Mouse (Mus musculus) gastrocnemius, adult 2 months (tissue): ENCODE measurements around the gene Daglb. TPM values are rescaled to one million over a fixed set of nuclear protein-coding genes. Genes with fewer than 3 reads are reported as not detected.

Experiments used
- DNase-seq: peaks from one replicate; pipeline ENCODE4 v3.0.0; 2022
- H3K27ac ChIP-seq: fragments of 200-600 bp; 2 replicates; pipeline ENCODE4 v1.8.1; 2022; ENCODE audit warnings: mild to moderate bottlenecking
- H3K4me3 ChIP-seq: fragments of 200-600 bp; 2 replicates; pipeline ENCODE4 v1.8.1; 2022; ENCODE audit warnings: mild to moderate bottlenecking, moderate library complexity
- CTCF ChIP-seq: fragments of 200-600 bp; IDR thresholded peaks from 2 replicates; pipeline ENCODE4 v1.8.1; 2022; ENCODE audit warnings: antibody characterized with exemption, mild to moderate bottlenecking, moderate library complexity
- intact Hi-C: fragments of 180-260 bp; cut with DNase I; formaldehyde crosslinking; loops from one replicate; pipeline ENCODE4 v1.15.1; 2025
- total RNA-seq, 2 experiments: library from RNA; stranded (reverse); gene quantifications; 2 replicates each; pipeline ENCODE4 v1.2.3; 2021

The Daglb gene
- total RNA-seq, 2 experiments from 2014 or later: 8.0 to 10.0 TPM

- no peak for TF ChIP-seq CTCF
- no peak overlapping the region for H3K4me3 ChIP-seq
- no peak overlapping the region for H3K27ac ChIP-seq
- intact Hi-C loops: no loop called here
- DNase-seq: no peak
Measured at GRCm38 (mm10) chr5:143467931-143468330, 3.5 kb downstream of the Daglb start.

- DNase-seq: no peak
- no peak overlapping the region for H3K4me3 ChIP-seq
- peak overlapping the region; percentile 24; the same call in 1 of the 2 replicates for H3K27ac ChIP-seq
- no peak for TF ChIP-seq CTCF
- intact Hi-C loops: no loop called here
Measured at GRCm38 (mm10) chr5:143469628-143470027, 5.2 kb downstream of the Daglb start.

- intact Hi-C loops: no loop called here
- DNase-seq: peak; percentile 56
- Histone ChIP-seq H3K27ac (peak overlapping the region; percentile 65), H3K4me3 (no peak overlapping the region)
- TF ChIP-seq CTCF: no peak
Measured at GRCm38 (mm10) chr5:143470421-143471164, 6.2 kb downstream of the Daglb start.

GRCm38 (mm10) chr5:143471165-143471546 lies 6.8 kb downstream of the Daglb start:
- Histone ChIP-seq H3K27ac (peak overlapping the region; percentile 65), H3K4me3 (no peak overlapping the region)
- intact Hi-C loops: no loop called here
- no peak for TF ChIP-seq CTCF
- DNase-seq: no peak

- Histone ChIP-seq H3K27ac (no peak overlapping the region), H3K4me3 (no peak overlapping the region)
- no peak for TF ChIP-seq CTCF
- DNase-seq: no peak
- intact Hi-C loops: no loop called here
Measured at GRCm38 (mm10) chr5:143471953-143472618, 7.7 kb downstream of the Daglb start.

- no peak for TF ChIP-seq CTCF
- Histone ChIP-seq H3K4me3 (no peak overlapping the region), H3K27ac (0 out of 2 replicates have a peak overlapping the region, but pooled peaks have one; percentile 16)
- DNase-seq: no peak
- intact Hi-C loops: no loop called here
Measured at GRCm38 (mm10) chr5:143475153-143475844, 10.9 kb downstream of the Daglb start.

GRCm38 (mm10) chr5:143476013-143476412 lies 11.6 kb downstream of the Daglb start:
- intact Hi-C loops: no loop called here
- DNase-seq: no peak
- Histone ChIP-seq H3K27ac (no peak overlapping the region), H3K4me3 (no peak overlapping the region)
- TF ChIP-seq CTCF: no peak

GRCm38 (mm10) chr5:143477901-143478300 lies 13.5 kb downstream of the Daglb start:
- intact Hi-C loops: no loop called here
- Histone ChIP-seq H3K27ac (no peak overlapping the region), H3K4me3 (no peak overlapping the region)
- no peak for TF ChIP-seq CTCF
- DNase-seq: no peak

- Histone ChIP-seq H3K4me3 (no peak overlapping the region), H3K27ac (no peak overlapping the region)
- TF ChIP-seq CTCF: no peak
- intact Hi-C loops: no loop called here
- DNase-seq: no peak
Measured at GRCm38 (mm10) chr5:143484955-143485354, 20.6 kb downstream of the Daglb start.

GRCm38 (mm10) chr5:143487193-143487592 lies 22.8 kb downstream of the Daglb start:
- TF ChIP-seq CTCF: no peak
- no peak for DNase-seq
- no peak overlapping the region for H3K4me3 ChIP-seq
- no peak overlapping the region for H3K27ac ChIP-seq
- intact Hi-C loops: no loop called here

- no peak for TF ChIP-seq CTCF
- intact Hi-C loops: no loop called here
- H3K4me3 ChIP-seq: no peak overlapping the region
- no peak overlapping the region for H3K27ac ChIP-seq
- DNase-seq: no peak
Measured at GRCm38 (mm10) chr5:143487998-143488397, 23.6 kb downstream of the Daglb start.

GRCm38 (mm10) chr5:143489749-143490342 lies 25.5 kb downstream of the Daglb start:
- DNase-seq: no peak
- intact Hi-C loops: no loop called here
- no peak overlapping the region for H3K4me3 ChIP-seq
- TF ChIP-seq CTCF: no peak
- H3K27ac ChIP-seq: no peak overlapping the region

GRCm38 (mm10) chr5:143491736-143492135 lies 27.4 kb downstream of the Daglb start:
- intact Hi-C loops: no loop called here
- Histone ChIP-seq H3K4me3 (no peak overlapping the region), H3K27ac (no peak overlapping the region)
- no peak; the same call in 1 of the 2 replicates for TF ChIP-seq CTCF
- no peak for DNase-seq
